ENCODE assay signal across 12 mouse cellular contexts in genomic region chr10:68129009-68129408, GRCm38 (mm10).
DNase-seq lines count a peak whose midpoint lies in the region; ATAC-seq and TF ChIP-seq lines count a peak whose summit lies in the region.
"Had no signal": no experiment of that assay in that cellular context is flagged by ENCODE, and none has a peak within 500 bp of the region (broad histone marks: within the 10 kb centered on the region; RNA-seq: fewer than 3 reads in every experiment).

No protein-coding gene starts in this region.

- 84% methylated on average over 3 of the region's 3 CpGs for WGBS in intestine, embryonic 16.5 days
- WGBS in intestine, postnatal 0 days, result 80% methylated on average over 3 of the region's 3 CpGs
- WGBS in lung, embryonic 14.5 days, result 72% methylated on average over 3 of the region's 3 CpGs

- ATAC-seq in intestine, embryonic 16.5 days, result no peak
- ATAC-seq in intestine, postnatal 0 days, result no peak
- ATAC-seq in lung, embryonic 14.5 days (ENCODE audit: insufficient read depth), result no peak
- ATAC-seq: intestine, embryonic 15.5 days had no signal

- peak; percentile 65 for DNase-seq in heart, adult 11 months
- DNase-seq in heart, postnatal 25 days (ENCODE audit: low spot score), result no peak
- DNase-seq in lung, embryonic 14.5 days, result no peak
- DNase-seq in lung, postnatal 36 days, result no peak
- no peak for DNase-seq in ovary, postnatal 14 days (ENCODE audit: low spot score)
- DNase-seq: B cell, adult 2 months; cerebellum, adult 2 months had no signal

- H3K9me3 ChIP-seq in intestine, embryonic 16.5 days (ENCODE audit: control insufficient read depth, low read length), result no peaks in the 10 kb centered on the region
- no peaks in the 10 kb centered on the region for H3K9me3 ChIP-seq in intestine, postnatal 0 days (ENCODE audit: control insufficient read depth)
- no peaks in the 10 kb centered on the region for H3K9me3 ChIP-seq in lung, embryonic 14.5 days (ENCODE audit: low read depth, low read length)
- H3K9me3 ChIP-seq: intestine, embryonic 15.5 days; liver, embryonic 15.5 days had no signal

- H3K4me3 ChIP-seq in intestine, embryonic 16.5 days (ENCODE audit: low read length), result no peak overlapping the region
- no peak overlapping the region for H3K4me3 ChIP-seq in intestine, postnatal 0 days (ENCODE audit: low read depth, low read length)
- no peak overlapping the region for H3K4me3 ChIP-seq in lung, embryonic 14.5 days (ENCODE audit: low read depth, low read length)
- no peak overlapping the region for H3K4me3 ChIP-seq in embryonic fibroblast, embryonic 13.5 days (ENCODE audit: insufficient read depth, low read length)
- H3K4me3 ChIP-seq: intestine, embryonic 15.5 days; liver, embryonic 15.5 days had no signal

- intact Hi-C loops in heart, postnatal 25 days (cut with DNase I), result loop anchor here (2.0 kb wide), 1 partner anchor 38 kb away; no protein-coding TSS in a partner anchor

- peak overlapping the region; percentile 39; the same call in 1 of the 2 replicates for H3K27ac ChIP-seq in intestine, embryonic 16.5 days (ENCODE audit: low read length)
- no peak overlapping the region for H3K27ac ChIP-seq in intestine, postnatal 0 days (ENCODE audit: low read depth, low read length)
- H3K27ac ChIP-seq in lung, embryonic 14.5 days (ENCODE audit: low read depth), result peak overlapping the region; percentile 67
- peak overlapping the region; percentile 41 for H3K27ac ChIP-seq in embryonic fibroblast, embryonic 13.5 days (ENCODE audit: insufficient read depth, low read length)
- H3K27ac ChIP-seq: liver, embryonic 15.5 days had no signal

- H3K27me3 ChIP-seq in intestine, embryonic 16.5 days (replicated peaks; ENCODE audit: control insufficient read depth, insufficient read depth, low read length), result no peaks in the 10 kb centered on the region
- no peaks in the 10 kb centered on the region for H3K27me3 ChIP-seq in intestine, postnatal 0 days (replicated peaks; ENCODE audit: control insufficient read depth, insufficient read depth, low read length)
- no peaks in the 10 kb centered on the region for H3K27me3 ChIP-seq in lung, embryonic 14.5 days (ENCODE audit: insufficient read depth, low read length)
- H3K27me3 ChIP-seq: intestine, embryonic 15.5 days; liver, embryonic 15.5 days had no signal

- no peak for TF ChIP-seq POLR2A in embryonic fibroblast, embryonic 13.5 days (IDR thresholded peaks at IDR 0.05; ENCODE audit: low read depth, low read length)

- no peak overlapping the region for H3K9ac ChIP-seq in intestine, embryonic 16.5 days (ENCODE audit: low read depth, low read length)
- H3K9ac ChIP-seq in intestine, postnatal 0 days (ENCODE audit: low read depth, low read length), result no peak overlapping the region
- no peak overlapping the region for H3K9ac ChIP-seq in lung, embryonic 14.5 days
- H3K9ac ChIP-seq: intestine, embryonic 15.5 days; liver, embryonic 15.5 days had no signal

- H3K4me1 ChIP-seq in intestine, embryonic 16.5 days (ENCODE audit: control insufficient read depth, insufficient read depth, low read length), result peaks cover 18% of the 10 kb centered on the region
- H3K4me1 ChIP-seq in intestine, postnatal 0 days (replicated peaks; ENCODE audit: control insufficient read depth, insufficient read depth, low read length), result peaks cover 17% of the 10 kb centered on the region; the same call in 1 of the 2 replicates
- peaks cover 20% of the 10 kb centered on the region for H3K4me1 ChIP-seq in lung, embryonic 14.5 days (ENCODE audit: insufficient read depth)
- peaks cover 32% of the 10 kb centered on the region for H3K4me1 ChIP-seq in embryonic fibroblast, embryonic 13.5 days (ENCODE audit: control insufficient read depth, insufficient read depth, low read length)
- H3K4me1 ChIP-seq: intestine, embryonic 15.5 days had no signal

- peaks cover 4% of the 10 kb centered on the region; the same call in 1 of the 2 replicates for H3K36me3 ChIP-seq in intestine, embryonic 16.5 days (ENCODE audit: control insufficient read depth, insufficient read depth, low read length)
- peaks cover 34% of the 10 kb centered on the region for H3K36me3 ChIP-seq in intestine, postnatal 0 days (ENCODE audit: control insufficient read depth, insufficient read depth)
- peaks cover 57% of the 10 kb centered on the region for H3K36me3 ChIP-seq in lung, embryonic 14.5 days (ENCODE audit: insufficient read depth)

- no peak for TF ChIP-seq CTCF in intestine, postnatal 0 days (IDR thresholded peaks at IDR 0.05; ENCODE audit: low read depth)
- TF ChIP-seq CTCF in lung, embryonic 14.5 days (IDR thresholded peaks at IDR 0.05; ENCODE audit: low read depth), result no peak
- TF ChIP-seq CTCF in embryonic fibroblast, embryonic 13.5 days (IDR thresholded peaks at IDR 0.05; ENCODE audit: borderline replicate concordance, insufficient read depth, low read length), result no peak

- H3K4me2 ChIP-seq in intestine, embryonic 16.5 days (ENCODE audit: low read depth, low read length), result no peak overlapping the region
- no peak overlapping the region for H3K4me2 ChIP-seq in intestine, postnatal 0 days (replicated peaks; ENCODE audit: low read depth)
- peak overlapping the region; percentile 29; the same call in 1 of the 2 replicates for H3K4me2 ChIP-seq in lung, embryonic 14.5 days
- H3K4me2 ChIP-seq: intestine, embryonic 15.5 days; liver, embryonic 15.5 days had no signal
